Mouse (Mus musculus) limb, embryonic 11.5 days (tissue): ENCODE measurements around the gene Pcare. TPM values are rescaled to one million over a fixed set of nuclear protein-coding genes. Genes with fewer than 3 reads are reported as not detected.

ENCODE experiments used
- ATAC-seq: fragments of 200-750 bp; cut with Nextera tagmentation; 2 replicates; pipeline ENCODE4 v1.8.0; 2017; ENCODE audit warnings: low read depth; ENCODE audit not compliant: insufficient number of reproducible peaks, low FRiP score, low TSS enrichment
- DNase-seq: peaks from one replicate; pipeline ENCODE4 v3.0.0-alpha.2; 2015; ENCODE audit warnings: low spot score
- H3K27ac ChIP-seq: fragments of 300-500 bp; sonication (generic); replicated peaks from 2 replicates; pipeline ENCODE4 v1.5.1; 2014; ENCODE audit warnings: low read depth, mild to moderate bottlenecking, low read length
- H3K27me3 ChIP-seq: fragments of 300-500 bp; sonication (generic); 2 replicates; pipeline ENCODE4 v1.6.1; 2014; ENCODE audit warnings: mild to moderate bottlenecking, low read length, mixed read lengths; ENCODE audit not compliant: control insufficient read depth, insufficient read depth
- H3K36me3 ChIP-seq: fragments of 300-500 bp; sonication (generic); 2 replicates; pipeline ENCODE4 v1.6.1; 2014; ENCODE audit warnings: mild to moderate bottlenecking, low read length, moderate library complexity, mixed read lengths; ENCODE audit not compliant: control insufficient read depth, insufficient read depth
- H3K4me1 ChIP-seq: fragments of 300-500 bp; sonication (generic); 2 replicates; pipeline ENCODE4 v1.6.1; 2014; ENCODE audit warnings: low read length, mixed read lengths; ENCODE audit not compliant: control insufficient read depth, insufficient read depth
- H3K4me2 ChIP-seq: fragments of 300-500 bp; sonication (generic); 2 replicates; pipeline ENCODE4 v1.6.1; 2014; ENCODE audit warnings: low read depth, mild to moderate bottlenecking, moderate library complexity; ENCODE audit not compliant: severe bottlenecking
- H3K4me3 ChIP-seq: fragments of 300-500 bp; sonication (generic); 2 replicates; pipeline ENCODE4 v1.5.1; 2014; ENCODE audit warnings: low read depth, low read length
- H3K9ac ChIP-seq: fragments of 300-500 bp; sonication (generic); 2 replicates; pipeline ENCODE4 v1.6.1; 2014; ENCODE audit warnings: mild to moderate bottlenecking, low read length
- H3K9me3 ChIP-seq: fragments of 300-500 bp; sonication (generic); 2 replicates; pipeline ENCODE4 v1.6.1; 2016; ENCODE audit warnings: low read length; ENCODE audit not compliant: control insufficient read depth
- WGBS: fragments of 180-500 bp; shearing (Covaris S2); extraction: QIAGEN DNeasy Blood & Tissue Kit; methylation state at CpG from one replicate; pipeline ENCODE4 v1.1.7; 2014; 5-methylcytosine and 5-hydroxymethylcytosine counted together
- polyA plus RNA-seq: library from polyadenylated mRNA; unstranded; fragments of >200 nt; fragmentation: Nextera tagmentation; extraction: Ambion mirVana; gene quantifications from 2 replicates; pipeline ENCODE4 v1.2.1, GENCODE M21; 2014

Gene Pcare
- polyA plus RNA-seq, 1 experiment from 2014 or later = not detected

- Histone ChIP-seq H3K36me3 (no peaks in the 10 kb centered on the region), H3K9me3 (no peaks in the 10 kb centered on the region), H3K4me2 (no peak overlapping the region), H3K4me1 (no peaks in the 10 kb centered on the region), H3K27me3 (no peaks in the 10 kb centered on the region), H3K9ac (no peak overlapping the region), H3K27ac (no peak overlapping the region), H3K4me3 (no peak overlapping the region)
- no peak for DNase-seq
- ATAC-seq = no peak
- 79% methylated on average over 5 of the region's 5 CpGs for WGBS
These were observed 56.3 kb downstream of the Pcare start for GRCm38 (mm10) chr17:71696396-71696795.

- Histone ChIP-seq H3K27ac (no peak overlapping the region), H3K9me3 (no peaks in the 10 kb centered on the region), H3K4me1 (no peaks in the 10 kb centered on the region), H3K4me2 (no peak overlapping the region), H3K9ac (no peak overlapping the region), H3K36me3 (no peaks in the 10 kb centered on the region), H3K27me3 (no peaks in the 10 kb centered on the region), H3K4me3 (no peak overlapping the region)
- DNase-seq (no peak), ATAC-seq (no peak)
- WGBS = 72% methylated on average over 15 of the region's 15 CpGs
These were observed 56.9 kb downstream of the Pcare start for GRCm38 (mm10) chr17:71695716-71696315.

GRCm38 (mm10) chr17:71695151-71695550 lies 57.5 kb downstream of the Pcare start:
- H3K4me1 ChIP-seq = no peaks in the 10 kb centered on the region
- no peaks in the 10 kb centered on the region for H3K9me3 ChIP-seq
- no peaks in the 10 kb centered on the region for H3K27me3 ChIP-seq
- DNase-seq = no peak
- 83% methylated on average over 8 of the region's 8 CpGs for WGBS
- H3K4me3 ChIP-seq = no peak overlapping the region
- H3K9ac ChIP-seq = no peak overlapping the region
- H3K27ac ChIP-seq = no peak overlapping the region
- H3K4me2 ChIP-seq = no peak overlapping the region
- H3K36me3 ChIP-seq = no peaks in the 10 kb centered on the region
- no peak for ATAC-seq

GRCm38 (mm10) chr17:71693780-71694179 lies 58.9 kb downstream of the Pcare start:
- ATAC-seq = no peak
- no peaks in the 10 kb centered on the region for H3K9me3 ChIP-seq
- no peak overlapping the region for H3K9ac ChIP-seq
- peak; percentile 48 for DNase-seq
- no peaks in the 10 kb centered on the region for H3K36me3 ChIP-seq
- 61% methylated on average over 8 of the region's 8 CpGs for WGBS
- no peaks in the 10 kb centered on the region for H3K4me1 ChIP-seq
- no peak overlapping the region for H3K27ac ChIP-seq
- no peaks in the 10 kb centered on the region for H3K27me3 ChIP-seq
- H3K4me2 ChIP-seq = no peak overlapping the region
- H3K4me3 ChIP-seq = no peak overlapping the region

Other genes with a start within 250 kb of the Pcare start
- gene Ndc80, start 226.0 kb downstream of the Pcare start, polyA plus RNA-seq = 66.3 and 70.6 TPM in 2 replicates
- gene Spdya, start 200.8 kb downstream of the Pcare start, polyA plus RNA-seq = 0.96 and 0.97 TPM in 2 replicates
- 104 and 106 TPM in 2 replicates for gene Wdr43, start 137.0 kb downstream of the Pcare start, polyA plus RNA-seq
- not detected in 2 replicates for gene Togaram2, start 79.6 kb downstream of the Pcare start, polyA plus RNA-seq
- 2.7 and 4.6 TPM in 2 replicates for gene Clip4, start 15.6 kb upstream of the Pcare start, polyA plus RNA-seq